Mouse (Mus musculus) layer of hippocampus, postnatal 10 days (tissue): ENCODE data around the gene Prrx2. TPM values are rescaled to one million over a fixed set of nuclear protein-coding genes. Genes with fewer than 3 reads are reported as not detected.

Source experiments
- DNase-seq, 2 experiments: peaks; one replicate each; pipeline ENCODE4 v3.0.0; 2021; ENCODE audit warnings: low spot score in 2 of 2
- total RNA-seq, 2 experiments: library from RNA; stranded (reverse); gene quantifications; 2 replicates each; pipeline ENCODE4 v1.2.3; 2021

The Prrx2 gene
- total RNA-seq, 2 experiments from 2014 or later, result 2.5 to 3.9 TPM

DNA sequence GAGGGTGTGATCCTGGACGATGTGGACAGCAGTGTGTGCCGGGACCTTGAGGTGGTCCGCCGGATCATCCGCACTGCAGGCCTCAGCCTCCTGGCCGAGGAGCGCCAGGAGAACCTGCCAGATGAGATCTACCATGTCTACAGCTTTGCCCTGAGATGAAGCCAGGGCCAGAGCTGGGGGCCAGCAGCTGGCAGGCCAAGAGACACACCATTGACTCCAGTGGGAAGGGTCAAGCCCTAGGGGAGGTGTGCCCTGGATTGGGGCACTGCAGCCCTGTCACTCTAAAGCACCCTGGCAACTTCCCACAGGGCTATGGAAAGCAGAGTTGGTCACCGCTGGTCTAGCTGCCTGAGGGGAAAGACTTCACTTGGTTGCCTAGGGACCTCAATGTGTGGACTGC, 12.3 kb upstream of the Prrx2 start:
- no peak for DNase-seq

DNA sequence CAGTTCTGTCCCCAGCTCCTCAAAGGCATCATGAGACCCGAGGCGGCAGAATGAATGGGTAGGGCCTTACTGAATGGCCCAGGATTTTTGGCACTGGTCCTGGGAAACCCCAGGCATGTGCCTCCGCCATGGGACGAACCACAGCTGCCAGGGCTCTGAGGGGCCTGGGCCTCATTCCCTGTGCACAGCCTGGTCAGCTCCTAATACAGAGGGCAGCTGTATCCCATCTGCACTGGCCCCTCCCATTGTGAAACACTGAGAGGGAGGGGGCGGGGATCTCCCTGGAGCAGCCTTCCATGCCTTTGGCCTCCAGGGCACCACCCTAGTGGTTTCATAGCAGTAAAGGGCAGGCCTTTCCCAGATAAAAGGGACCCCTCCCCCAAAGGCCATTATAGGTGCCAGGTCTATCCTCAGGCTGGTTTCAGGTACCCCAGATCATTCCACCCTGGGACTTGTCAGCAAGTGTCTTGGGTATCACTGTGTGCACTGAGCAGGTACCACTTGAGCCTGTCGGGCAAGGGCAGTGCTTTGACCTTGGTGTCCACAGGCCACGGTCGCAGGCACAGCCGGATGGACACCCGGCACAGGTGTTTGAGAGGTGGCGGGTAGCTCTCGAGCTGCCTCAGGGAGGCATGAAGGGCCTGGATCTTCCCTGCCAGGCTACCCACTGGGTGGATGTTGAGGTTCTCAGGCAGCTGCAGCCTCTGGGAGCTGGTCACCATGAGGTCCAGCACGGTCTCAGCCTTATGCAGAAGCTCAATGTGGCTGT, 11.2 kb upstream of the Prrx2 start:
- peak; percentile 53 to 55 for DNase-seq

DNA sequence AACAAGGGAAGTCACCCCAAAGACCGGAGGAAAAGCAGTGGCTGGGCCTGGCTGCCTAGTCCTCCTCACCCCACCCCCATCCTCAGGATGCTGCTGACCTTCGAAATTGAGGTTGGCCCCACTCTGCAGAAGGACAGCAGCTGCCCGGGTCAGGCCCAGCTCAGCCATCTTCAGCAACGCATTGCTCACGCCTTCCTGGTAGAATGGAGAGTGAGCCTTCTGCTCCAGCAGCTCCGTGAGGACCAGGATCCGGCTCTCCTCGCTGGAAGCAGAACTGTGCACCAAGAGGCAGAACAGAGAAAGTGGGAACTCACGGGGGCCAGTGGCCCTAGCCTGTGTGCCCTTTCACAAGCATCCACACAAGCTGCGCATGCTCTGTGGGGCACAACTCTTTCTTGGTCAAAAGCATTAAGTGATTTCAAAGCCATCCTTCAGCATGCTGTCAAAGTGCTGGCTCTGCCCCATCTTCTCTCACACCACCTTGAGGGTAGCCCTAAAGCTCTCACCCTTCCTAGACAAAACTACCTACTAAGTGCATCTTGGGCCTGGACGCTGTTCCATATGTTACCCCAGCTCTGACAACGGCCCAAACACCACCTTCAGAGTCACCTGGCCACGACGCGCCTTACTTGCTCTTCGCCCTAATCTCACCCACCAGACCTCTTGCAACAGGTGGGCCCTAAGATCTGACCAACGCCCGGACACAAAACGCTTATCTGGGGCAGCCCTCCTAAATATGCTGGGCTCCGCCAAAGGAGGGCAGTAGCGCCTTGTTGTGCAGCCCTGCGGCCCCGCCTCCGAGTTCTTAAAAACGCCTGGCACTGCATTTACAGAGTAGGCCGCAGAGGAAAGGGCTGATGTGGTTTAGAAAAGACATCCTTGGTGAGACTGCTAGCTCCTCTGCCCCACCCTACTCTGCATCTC, 7.7 kb upstream of the Prrx2 start:
- peak; percentile 45 to 60 for DNase-seq

DNA sequence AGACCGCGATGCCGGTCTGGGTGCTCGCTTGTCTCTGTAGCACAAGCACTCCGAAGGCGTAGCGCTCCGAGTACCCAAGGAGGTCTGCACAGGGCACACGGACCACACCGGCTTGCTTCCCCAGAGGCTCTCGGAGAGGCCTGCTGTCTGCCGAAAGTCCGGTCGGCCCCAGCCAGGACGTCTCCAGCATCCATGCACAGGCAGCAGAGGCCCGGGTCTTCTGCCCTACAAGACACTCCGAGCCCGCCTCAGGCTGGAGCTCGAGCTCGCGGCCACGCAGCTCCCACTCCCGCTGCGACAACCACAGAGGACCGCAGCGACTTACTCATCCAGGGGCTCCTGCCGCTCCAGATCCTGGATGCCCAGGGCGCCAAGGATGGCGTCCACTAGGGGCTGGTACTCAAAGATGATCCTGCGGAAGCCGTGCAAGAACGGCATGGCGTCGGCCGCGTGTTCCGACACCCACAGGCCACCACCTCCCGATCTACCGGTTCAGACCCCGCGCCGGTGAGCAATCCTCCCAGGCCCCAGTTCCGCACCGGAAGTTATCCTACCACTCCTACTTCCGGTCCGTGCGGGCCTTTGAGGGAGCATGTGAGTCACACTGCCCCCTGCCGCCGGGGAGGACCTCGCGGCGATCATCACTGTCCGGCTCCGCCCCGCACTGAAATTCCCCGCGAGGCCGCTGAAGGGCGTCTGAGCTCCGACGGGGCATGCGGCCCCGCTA, 6.9 kb upstream of the Prrx2 start:
- DNase-seq, result peak; percentile 98 to 99

DNA sequence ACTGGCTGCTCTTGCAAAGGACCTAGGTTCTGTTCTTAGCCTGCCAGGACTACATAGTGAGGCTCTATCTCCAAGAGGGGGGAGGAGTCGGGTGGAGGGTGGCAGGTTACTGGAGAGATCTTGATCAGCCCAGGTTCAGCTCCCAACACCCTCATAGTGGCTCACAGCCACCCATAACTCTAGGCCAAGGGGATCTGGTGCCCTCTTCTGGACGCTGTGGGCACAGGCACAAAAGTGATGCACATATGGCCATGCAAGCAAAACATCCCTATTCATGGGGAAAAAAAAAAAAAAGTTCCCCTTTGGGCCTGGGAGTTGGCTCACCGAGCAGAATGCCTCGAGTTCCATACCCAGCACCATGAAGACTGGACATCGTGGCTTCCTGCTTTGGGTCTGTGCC, 5.5 kb upstream of the Prrx2 start:
- peak; percentile 60 to 64 for DNase-seq

DNA sequence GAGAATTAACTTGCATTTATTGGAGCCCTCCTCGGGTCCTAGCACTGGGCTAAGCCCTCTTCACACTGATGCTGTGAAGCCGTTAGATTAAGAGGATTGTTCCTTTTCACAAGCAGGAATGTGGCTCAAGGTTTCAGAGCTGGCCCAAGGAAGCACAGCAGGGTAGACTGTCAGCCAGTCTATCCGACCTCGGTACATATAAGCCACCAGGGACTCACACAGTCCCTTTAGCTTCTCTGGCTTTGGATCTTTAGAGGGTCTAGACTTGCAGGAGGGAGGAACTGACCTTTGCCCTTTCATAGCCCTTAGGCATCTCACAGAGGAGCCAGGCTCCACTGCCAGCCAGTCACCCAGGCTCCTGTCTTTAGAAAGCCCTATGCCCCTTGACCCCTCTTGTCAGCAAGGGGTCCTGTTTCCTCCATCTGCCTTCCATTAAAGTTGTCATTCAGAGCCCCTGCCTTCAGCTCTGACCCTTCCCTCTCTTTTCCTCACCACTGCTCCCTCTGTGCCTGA, 4.4 kb upstream of the Prrx2 start, which contains the start of gene Asb6:
Gene Asb6, minus strand, starts transcription at position 51 of the 513 bp plus-strand sequence.
- no peak for DNase-seq

DNA sequence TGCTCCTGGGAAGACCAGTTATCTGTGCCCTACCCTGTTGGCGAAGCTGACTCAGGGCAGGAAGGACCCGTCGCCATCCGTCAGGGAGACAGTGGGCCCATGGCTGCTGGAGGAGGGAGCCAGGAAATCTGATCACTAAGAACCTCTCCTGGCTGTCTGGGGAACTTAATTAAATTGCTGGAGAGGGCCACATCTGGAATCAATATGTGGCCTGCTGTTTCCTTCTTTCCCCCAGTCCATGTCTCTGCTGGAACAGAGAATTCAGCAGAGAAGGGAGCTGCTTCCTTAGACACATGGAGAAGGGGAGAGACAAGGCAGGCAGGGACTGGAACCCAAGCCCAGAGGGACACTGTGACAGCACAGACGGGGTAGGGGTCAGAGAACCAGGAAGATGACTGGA, 1.1 kb upstream of the Prrx2 start:
- no peak for DNase-seq

DNA sequence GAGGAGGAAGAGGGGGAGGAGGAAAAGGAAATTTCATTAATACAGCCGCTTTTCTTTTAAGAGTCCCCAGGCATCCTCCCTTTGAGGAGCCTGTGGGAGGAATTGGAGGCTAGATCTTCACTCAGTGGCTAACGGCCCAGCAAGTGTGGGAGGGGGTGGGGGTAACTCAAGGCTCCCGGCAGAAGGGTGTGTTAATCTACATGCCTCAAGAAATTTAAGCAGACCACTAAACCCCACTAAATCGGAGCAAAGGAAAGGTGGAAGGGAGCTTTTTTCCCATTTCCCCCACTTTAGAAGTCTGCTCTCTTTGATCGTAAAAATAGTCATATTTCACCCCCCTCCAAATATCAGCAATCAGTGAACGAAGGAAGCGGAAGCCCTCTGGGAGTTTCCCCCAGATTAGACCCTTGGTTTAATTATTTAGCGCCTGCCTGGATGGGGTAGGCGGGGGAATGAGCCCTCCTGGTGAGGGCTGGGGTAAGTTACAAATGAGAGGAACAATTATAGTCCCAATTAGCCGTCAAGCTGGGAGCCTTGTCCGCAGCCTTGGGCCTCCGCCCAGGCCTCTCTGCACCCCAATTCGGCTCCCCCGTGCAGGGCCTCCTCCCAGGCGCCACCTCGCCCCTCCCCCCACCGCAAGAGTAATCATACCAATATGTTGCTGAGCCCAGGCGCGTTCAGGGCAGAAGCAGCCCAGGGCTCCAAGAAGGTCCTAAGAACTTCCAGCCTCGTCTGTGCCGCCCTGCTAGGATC, 1.6 kb downstream of the Prrx2 start:
- peak in 1 of 2 experiments; percentile 37 for DNase-seq

DNA sequence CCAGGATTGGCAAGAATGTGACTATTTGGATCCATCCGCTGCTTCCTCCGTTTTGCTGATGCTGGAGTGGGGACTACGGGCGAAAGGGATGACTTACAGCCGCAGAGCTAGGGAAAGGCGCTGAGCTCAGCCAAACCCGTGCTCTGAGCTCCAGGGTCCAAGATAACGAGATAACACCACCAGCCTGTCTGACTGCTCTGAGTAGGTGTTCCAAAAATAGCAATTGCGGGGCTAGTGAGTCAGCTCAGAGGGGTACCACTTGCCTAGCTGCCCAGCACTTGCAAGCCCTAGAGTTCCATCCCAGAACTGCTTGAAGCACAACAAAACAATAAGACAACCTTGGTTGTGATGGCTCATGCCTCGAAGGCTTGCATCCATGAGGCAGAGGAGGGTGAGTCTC, 7.8 kb downstream of the Prrx2 start:
- DNase-seq, result no peak

DNA sequence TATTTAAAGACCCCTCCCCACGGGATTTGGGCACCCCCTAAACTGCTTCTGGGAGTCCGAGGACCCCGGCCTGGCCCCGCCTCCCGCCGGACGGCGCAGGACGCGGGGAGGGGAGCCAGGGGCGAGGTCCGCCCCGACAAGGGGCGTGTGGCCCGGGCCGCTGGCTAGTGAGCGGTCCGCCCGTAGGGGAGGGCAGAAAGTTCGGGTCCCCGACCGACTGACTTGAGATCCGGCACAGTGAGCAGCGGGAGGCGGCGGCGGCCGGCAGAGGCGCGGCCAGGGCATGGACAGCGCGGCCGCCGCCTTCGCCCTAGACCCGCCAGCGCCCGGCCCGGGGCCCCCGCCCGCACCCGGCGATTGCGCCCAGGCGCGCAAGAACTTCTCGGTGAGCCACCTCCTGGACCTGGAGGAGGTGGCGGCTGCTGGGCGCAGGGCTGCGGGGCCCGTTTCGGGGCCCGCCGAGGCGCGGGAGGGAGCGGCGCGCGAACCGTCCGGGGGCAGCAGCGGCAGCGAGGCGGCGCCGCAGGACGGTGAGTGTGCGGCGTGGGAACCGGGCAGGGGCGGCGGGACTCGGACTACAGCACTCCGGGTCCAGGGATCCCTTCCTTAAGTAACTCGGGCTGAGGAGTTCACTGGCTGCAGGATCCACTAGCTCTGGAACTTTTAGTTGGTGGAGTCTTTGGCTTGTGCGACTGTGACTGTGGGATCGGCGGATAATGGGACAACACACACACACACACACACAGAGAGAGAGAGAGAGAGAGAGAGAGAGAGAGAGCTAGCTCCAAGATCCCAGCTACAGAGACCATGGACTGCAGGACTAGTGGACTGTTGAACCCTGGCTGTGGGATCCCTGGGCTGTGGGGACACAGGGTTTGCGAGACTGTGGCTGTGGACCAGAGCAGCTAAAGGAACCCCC, 10.6 kb downstream of the Prrx2 start:
- DNase-seq, result no peak

DNA sequence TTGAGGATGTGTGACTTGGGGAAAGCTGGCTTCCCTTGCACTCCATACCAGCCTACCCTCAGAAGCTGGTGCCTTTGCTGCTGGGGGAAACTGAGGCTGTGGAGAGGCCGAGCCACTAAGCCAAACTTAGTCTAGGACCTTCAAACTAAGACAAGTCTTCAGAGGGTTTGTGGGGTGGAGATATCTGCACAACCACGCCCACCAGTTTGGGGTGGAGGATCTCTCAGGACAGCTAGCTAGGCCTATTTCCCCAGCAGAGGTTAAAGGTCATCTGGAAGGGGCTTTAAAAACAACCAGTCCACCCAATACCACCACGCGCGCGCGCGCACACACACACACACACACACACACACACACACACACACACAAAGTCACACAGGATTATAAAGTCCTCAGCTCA, 11.5 kb downstream of the Prrx2 start:
- DNase-seq, result no peak

DNA sequence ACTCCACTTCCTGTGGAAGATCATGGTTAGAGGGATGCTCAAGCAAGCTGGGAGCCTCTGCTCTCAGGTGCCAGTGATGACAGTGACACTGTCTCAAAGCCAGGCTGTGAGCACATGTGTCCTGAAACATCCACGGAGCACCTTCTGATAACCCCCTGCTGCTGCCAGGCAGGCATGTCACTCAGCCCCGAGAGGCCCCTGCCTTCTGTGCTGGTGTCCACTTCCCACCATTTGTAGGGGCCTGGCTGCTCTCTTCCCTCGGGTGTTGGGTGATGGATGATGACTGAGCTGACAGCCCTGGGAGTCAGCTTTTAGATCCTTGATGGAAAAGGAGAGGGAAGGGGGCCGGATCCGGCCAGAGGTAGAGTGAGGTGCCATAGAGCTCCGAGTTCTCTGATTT, 12.0 kb downstream of the Prrx2 start:
- DNase-seq, result no peak

DNA sequence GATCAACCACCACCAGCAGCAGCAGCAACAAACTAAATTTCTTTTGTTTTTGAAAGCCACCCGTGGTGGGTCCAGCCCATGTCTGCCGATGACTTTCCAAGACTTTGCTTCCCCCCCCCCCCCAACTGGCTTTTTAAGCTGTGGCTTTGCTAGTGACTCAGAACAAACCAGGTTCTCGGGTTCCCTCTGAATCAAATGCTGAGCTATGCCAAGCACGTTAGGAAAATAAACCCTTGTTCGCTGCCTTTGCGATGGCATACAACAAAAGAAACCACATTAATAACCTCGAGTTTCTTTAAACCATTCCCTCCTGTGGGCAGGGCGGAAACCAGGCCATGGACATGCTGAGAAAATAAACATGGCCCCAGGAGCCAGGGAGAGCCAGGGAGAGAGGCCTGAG, 13.4 kb downstream of the Prrx2 start:
- DNase-seq, result no peak

DNA sequence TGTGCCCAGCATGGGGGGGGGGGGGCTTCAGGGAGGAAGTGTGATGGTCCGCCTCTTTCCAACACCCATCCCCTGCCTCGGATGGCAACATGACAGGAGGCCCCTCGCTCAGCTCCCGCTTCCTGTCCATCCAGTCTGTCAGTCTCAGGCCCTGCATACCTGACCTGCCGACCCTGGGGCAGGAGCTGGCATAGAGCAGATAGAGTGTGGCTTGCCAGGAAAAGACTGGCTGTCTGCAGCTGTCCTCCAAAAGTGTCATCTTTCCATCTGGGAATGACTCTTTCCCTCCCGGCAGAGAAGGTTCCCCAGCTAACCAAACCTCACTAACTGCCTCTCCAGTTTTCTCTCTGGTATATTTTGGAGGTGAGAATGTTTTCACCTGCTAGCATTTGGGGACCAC, 15.8 kb downstream of the Prrx2 start:
- DNase-seq, result no peak

DNA sequence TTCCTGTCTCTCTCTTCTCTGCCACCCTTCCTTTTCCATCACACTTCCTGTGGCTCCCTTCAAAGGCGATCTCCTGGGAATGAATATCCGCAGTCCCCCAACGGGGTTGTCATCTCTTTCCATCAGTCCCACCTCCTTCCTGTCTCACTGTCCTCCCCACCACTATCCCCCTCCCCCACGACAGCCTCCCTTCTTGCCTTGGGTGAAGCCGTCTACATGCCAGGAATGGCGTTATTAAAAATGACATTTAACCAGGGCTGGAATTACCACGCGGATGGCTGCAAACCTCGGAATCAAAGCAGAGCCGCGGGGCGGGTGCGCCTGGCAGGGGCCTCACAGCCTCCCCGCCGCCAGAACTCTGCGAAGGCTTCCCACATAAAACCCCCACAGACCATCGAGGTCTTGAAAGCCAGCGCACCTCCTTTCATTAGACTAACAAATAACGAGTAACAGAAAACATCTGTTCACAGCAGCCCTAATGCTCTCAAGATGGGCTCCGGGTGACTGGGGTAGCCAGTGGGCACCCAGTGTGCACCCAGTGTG, 18.1 kb downstream of the Prrx2 start:
- no peak for DNase-seq

DNA sequence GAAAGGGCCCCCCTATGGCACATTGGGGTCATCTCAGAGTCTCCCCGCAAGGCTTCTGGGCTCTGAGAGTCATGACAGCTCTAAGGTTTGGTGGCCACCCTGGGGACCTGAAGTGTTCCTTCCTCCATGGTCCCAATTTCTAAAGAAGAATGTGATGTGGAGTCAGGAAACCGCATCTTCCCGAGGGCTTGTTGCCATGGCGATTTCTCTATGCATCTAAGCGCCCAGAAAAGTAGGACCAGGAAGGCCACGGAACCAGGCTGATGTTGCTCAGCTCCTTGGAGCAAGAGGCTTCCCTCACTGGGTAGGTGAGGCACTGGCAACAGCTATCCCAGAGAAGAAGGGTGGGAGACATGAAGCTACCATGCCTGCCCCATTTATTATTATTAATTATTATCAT, 22.3 kb downstream of the Prrx2 start:
- no peak for DNase-seq

DNA sequence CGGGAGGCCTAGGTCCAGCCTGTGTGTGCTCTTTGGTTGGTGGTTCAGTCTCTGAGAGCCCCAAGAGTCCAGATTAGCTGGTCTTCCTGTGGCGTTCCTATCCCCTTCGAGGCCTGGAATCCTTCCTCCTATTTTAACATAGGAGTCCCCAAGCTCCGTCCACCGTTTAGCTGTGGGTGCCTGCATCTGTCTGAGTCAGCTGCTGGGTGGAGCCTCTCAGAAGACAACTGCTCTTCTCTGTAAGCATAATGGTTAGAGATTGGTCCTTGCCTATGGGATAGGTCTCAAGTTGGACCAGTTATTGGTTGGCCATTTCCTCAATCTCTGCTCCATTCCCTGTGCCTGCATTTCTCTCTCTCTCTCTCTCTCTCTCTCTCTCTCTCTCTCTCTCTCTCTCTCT, 25.0 kb downstream of the Prrx2 start:
- no peak for DNase-seq

DNA sequence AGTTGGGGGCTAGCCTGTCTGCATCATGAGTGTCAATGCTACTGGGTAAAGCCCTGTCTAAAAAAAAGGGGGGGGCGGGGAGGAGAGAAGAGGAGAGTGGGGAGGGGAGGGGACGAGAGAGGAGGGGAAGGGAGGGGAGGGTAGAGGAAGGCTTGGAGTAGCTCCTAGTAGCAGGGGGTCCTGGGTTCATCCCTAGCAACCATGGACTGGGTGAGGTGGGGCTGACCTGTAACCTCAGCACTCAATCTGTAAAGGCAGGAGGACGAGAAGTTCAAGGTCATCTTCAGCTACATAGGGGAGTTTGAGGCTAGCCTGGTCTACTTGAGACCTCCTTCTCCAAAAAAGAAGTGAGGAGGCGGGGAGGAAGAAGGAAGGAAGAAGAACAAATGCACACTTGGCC, 27.3 kb downstream of the Prrx2 start:
- no peak for DNase-seq

DNA sequence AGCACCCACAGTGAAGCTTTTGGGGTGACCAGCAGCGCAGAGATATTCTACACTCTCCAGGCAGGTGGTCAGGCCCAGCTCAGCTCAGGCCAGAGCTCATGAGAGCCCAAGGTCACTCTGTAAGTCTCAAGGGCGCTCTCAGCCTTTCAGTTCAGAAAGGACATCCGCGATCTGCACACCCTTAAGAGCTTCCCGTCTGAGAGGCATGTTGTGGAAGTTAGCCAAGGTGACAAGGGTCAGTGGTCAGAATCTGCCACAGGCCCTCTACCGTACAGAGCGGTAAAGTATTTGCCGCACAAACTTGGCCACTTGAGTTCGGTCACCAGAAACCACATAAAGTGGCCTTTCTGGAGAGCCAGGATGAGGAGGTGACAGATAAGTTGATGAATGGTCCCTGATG, 28.8 kb downstream of the Prrx2 start:
- DNase-seq, result no peak
